Mouse (Mus musculus) liver, postnatal 0 days (tissue): ENCODE measurements around the gene Ssu72.
"Not testable (repeated sequence)": the region's sequence is repeated elsewhere in the genome, so short reads cannot be mapped to it uniquely, and the experiment has no call there.

ENCODE experiments used
- CTCF ChIP-seq: sonication (generic); IDR thresholded peaks from 2 replicates; pipeline ENCODE4 v1.5.1; 2016; ENCODE audit warnings: antibody characterized with exemption, low read depth
- EP300 ChIP-seq: IDR thresholded peaks from 2 replicates; pipeline ENCODE4 v1.6.1; 2016; ENCODE audit warnings: antibody characterized with exemption, low read depth, mild to moderate bottlenecking

DNA sequence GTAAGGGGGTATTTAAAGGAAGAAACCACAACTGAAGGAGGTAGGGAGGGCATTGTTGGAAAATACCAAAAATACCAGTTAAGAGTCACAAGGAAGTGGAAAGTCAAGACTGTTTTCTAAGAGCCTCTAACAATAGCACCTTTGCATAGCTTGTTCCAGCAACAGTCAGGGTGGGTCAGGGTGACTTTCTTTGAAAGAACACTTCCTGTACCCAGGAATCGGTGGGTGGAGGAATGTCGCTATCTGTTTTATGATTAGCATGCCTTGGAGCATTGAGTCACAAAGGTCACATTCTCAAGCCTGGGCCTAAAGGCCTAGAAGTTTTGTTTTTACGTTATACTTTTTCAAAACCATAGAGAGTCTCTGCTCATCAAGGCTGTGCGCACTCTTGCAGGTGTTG lies 16.8 kb upstream of the Ssu72 start:
- TF ChIP-seq CTCF, EP300: not testable (repeated sequence)
